Mouse (Mus musculus) thymus, adult 2 months (tissue): ENCODE measurements at regions not wholly inside any gene's neighbourhood (a gene's known extent, or its start where the extent isn't known, plus 50 kb on each side); places are given as distances from the start of the nearest gene placed in this dataset.

Experiments
- CTCF ChIP-seq: fragments of 200-500 bp; IDR thresholded peaks from 2 replicates; pipeline ENCODE4 v1.5.1; 2012; ENCODE audit warnings: mild to moderate bottlenecking, control low read depth, low read length, moderate library complexity, borderline replicate concordance; ENCODE audit not compliant: control insufficient read depth, poor library complexity, insufficient read depth; ENCODE audit errors: extremely low read depth
- POLR2A ChIP-seq: fragments of 200-500 bp; IDR thresholded peaks from 2 replicates; pipeline ENCODE4 v1.6.1; 2012; ENCODE audit warnings: mild to moderate bottlenecking, low read length, control low read depth, moderate library complexity; ENCODE audit not compliant: control insufficient read depth, poor library complexity, insufficient read depth; ENCODE audit errors: extremely low read depth

DNA sequence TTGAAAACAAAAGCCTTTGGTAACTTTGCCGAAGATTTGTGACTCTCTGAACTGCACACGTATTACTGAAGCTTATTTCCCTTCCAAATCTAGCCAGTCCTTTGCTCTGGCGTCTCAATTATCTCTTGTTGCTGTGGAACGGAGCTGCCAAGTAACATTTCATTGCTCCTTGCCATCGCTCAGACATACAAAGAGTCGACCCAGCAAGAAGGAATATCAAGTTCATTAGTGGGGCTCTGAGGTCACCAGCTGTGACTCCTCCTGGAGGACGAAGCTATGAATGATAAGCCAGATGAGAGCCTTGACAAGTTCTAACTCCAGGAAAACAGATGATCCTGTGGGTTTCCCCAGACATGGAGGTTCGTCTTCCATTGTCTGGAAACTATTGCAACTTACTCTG lies 638.8 kb upstream of the Adgra3 start:
- TF ChIP-seq CTCF (no peak), POLR2A (no peak)
